11 mouse cellular contexts compared by ENCODE assay signal in genomic region chr4:149894300-149894699, GRCm38 (mm10).
DNase-seq lines count a peak whose midpoint lies in the region; ATAC-seq lines count a peak whose summit lies in the region.
"Had no signal": no experiment of that assay in that cellular context is flagged by ENCODE, and none has a peak within 500 bp of the region (broad histone marks: within the 10 kb centered on the region; RNA-seq: fewer than 3 reads in every experiment).

No protein-coding gene starts in this region.

- H3K9ac ChIP-seq in heart, embryonic 15.5 days: no peak overlapping the region
- peak overlapping the region; percentile 6; the same call in 1 of the 2 replicates for H3K9ac ChIP-seq in forebrain, embryonic 11.5 days (ENCODE audit: low read length)

- peak overlapping the region; percentile 44 for H3K27ac ChIP-seq in heart, embryonic 15.5 days
- peak overlapping the region; percentile 88 for H3K27ac ChIP-seq in embryonic facial prominence, embryonic 10.5 days (replicated peaks)
- peak overlapping the region; percentile 76 for H3K27ac ChIP-seq in forebrain, embryonic 11.5 days (ENCODE audit: low read depth, low read length)
- H3K27ac ChIP-seq in limb, embryonic 10.5 days: peak overlapping the region; percentile 95

- peaks cover 39% of the 10 kb centered on the region for H3K4me1 ChIP-seq in heart, embryonic 15.5 days (replicated peaks)
- H3K4me1 ChIP-seq in embryonic facial prominence, embryonic 10.5 days: peaks cover 86% of the 10 kb centered on the region
- peaks cover 14% of the 10 kb centered on the region; the same call in 1 of the 2 replicates for H3K4me1 ChIP-seq in forebrain, embryonic 11.5 days (replicated peaks; ENCODE audit: control insufficient read depth, insufficient read depth, low read length)
- H3K4me1 ChIP-seq in limb, embryonic 10.5 days: peaks cover 79% of the 10 kb centered on the region

- no peak for DNase-seq in heart, postnatal 14 days
- DNase-seq in embryonic facial prominence, embryonic 10.5 days (ENCODE audit: low spot score): no peak
- DNase-seq in forebrain, embryonic 11.5 days (ENCODE audit: low spot score): no peak
- DNase-seq in limb, embryonic 10.5 days (ENCODE audit: low spot score): no peak
- no peak for DNase-seq in right cerebral cortex, postnatal 36 days (ENCODE audit: low spot score in 2 of 2)
- DNase-seq in urinary bladder, postnatal 14 days (ENCODE audit: low spot score): no peak
- no peak for DNase-seq in cerebellum, postnatal 25 days
- DNase-seq: right cerebral cortex, postnatal 14 days; thymus, postnatal 14 days had no signal

- no peak for ATAC-seq in heart, embryonic 15.5 days (replicated peaks; ENCODE audit: insufficient number of reproducible peaks, insufficient read depth, low FRiP score, low read depth)
- no peak for ATAC-seq in forebrain, embryonic 11.5 days (replicated peaks; ENCODE audit: low FRiP score)

- no peaks in the 10 kb centered on the region for H3K27me3 ChIP-seq in heart, embryonic 15.5 days
- no peaks in the 10 kb centered on the region for H3K27me3 ChIP-seq in embryonic facial prominence, embryonic 10.5 days (replicated peaks; ENCODE audit: low read depth, poor library complexity, severe bottlenecking)
- no peaks in the 10 kb centered on the region for H3K27me3 ChIP-seq in forebrain, embryonic 11.5 days (ENCODE audit: control insufficient read depth, insufficient read depth, low read length)
- no peaks in the 10 kb centered on the region for H3K27me3 ChIP-seq in limb, embryonic 10.5 days (ENCODE audit: low read depth, poor library complexity, severe bottlenecking)

- H3K4me3 ChIP-seq in heart, embryonic 15.5 days: no peak overlapping the region
- no peak overlapping the region for H3K4me3 ChIP-seq in embryonic facial prominence, embryonic 10.5 days
- no peak overlapping the region for H3K4me3 ChIP-seq in forebrain, embryonic 11.5 days (ENCODE audit: low read depth, low read length)
- no peak overlapping the region for H3K4me3 ChIP-seq in limb, embryonic 10.5 days

- H3K9me3 ChIP-seq in heart, embryonic 15.5 days (replicated peaks): no peaks in the 10 kb centered on the region
- no peaks in the 10 kb centered on the region for H3K9me3 ChIP-seq in embryonic facial prominence, embryonic 10.5 days
- H3K9me3 ChIP-seq in forebrain, embryonic 11.5 days (ENCODE audit: control insufficient read depth, low read length): no peaks in the 10 kb centered on the region
- no peaks in the 10 kb centered on the region for H3K9me3 ChIP-seq in limb, embryonic 10.5 days (replicated peaks)

- intact Hi-C loops in heart, postnatal 14 days (cut with DNase I): no loop called here

- 92% methylated on average over 7 of the region's 7 CpGs for WGBS in heart, embryonic 15.5 days
- 69% methylated on average over 7 of the region's 7 CpGs for WGBS in embryonic facial prominence, embryonic 10.5 days
- 88% methylated on average over 7 of the region's 7 CpGs for WGBS in forebrain, embryonic 11.5 days
- 85% methylated on average over 7 of the region's 7 CpGs for WGBS in limb, embryonic 10.5 days

- no peak overlapping the region for H3K4me2 ChIP-seq in heart, embryonic 15.5 days
- no peak overlapping the region for H3K4me2 ChIP-seq in forebrain, embryonic 11.5 days (ENCODE audit: low read depth, low read length, severe bottlenecking)
- H3K4me2 ChIP-seq: liver, embryonic 11.5 days had no signal

- no peaks in the 10 kb centered on the region for H3K36me3 ChIP-seq in heart, embryonic 15.5 days
- peaks cover 26% of the 10 kb centered on the region for H3K36me3 ChIP-seq in embryonic facial prominence, embryonic 10.5 days (replicated peaks)
- H3K36me3 ChIP-seq in forebrain, embryonic 11.5 days (ENCODE audit: control insufficient read depth, insufficient read depth, low read length): no peaks in the 10 kb centered on the region
- peaks cover 26% of the 10 kb centered on the region for H3K36me3 ChIP-seq in limb, embryonic 10.5 days

Comparison
In these comparisons a context has a peak if more than half of its experiments do, and no peak if none do; other contexts are left out.
1. H3K27ac ChIP-seq: peak in every context shown above with its lines; median percentile 95 in limb, embryonic 10.5 days; 88 in embryonic facial prominence, embryonic 10.5 days; 76 in forebrain, embryonic 11.5 days; 44 in heart, embryonic 15.5 days.